Mouse (Mus musculus): ENCODE measurements around the gene Maml1. TPM values are rescaled to one million over a fixed set of nuclear protein-coding genes. Genes with fewer than 3 reads are reported as not detected.

The Maml1 gene
- polyA plus RNA-seq (2016; fragmentation: Nextera tagmentation; extraction: Ambion mirVana): 6.7 and 7.2 TPM in 2 replicates

DNA sequence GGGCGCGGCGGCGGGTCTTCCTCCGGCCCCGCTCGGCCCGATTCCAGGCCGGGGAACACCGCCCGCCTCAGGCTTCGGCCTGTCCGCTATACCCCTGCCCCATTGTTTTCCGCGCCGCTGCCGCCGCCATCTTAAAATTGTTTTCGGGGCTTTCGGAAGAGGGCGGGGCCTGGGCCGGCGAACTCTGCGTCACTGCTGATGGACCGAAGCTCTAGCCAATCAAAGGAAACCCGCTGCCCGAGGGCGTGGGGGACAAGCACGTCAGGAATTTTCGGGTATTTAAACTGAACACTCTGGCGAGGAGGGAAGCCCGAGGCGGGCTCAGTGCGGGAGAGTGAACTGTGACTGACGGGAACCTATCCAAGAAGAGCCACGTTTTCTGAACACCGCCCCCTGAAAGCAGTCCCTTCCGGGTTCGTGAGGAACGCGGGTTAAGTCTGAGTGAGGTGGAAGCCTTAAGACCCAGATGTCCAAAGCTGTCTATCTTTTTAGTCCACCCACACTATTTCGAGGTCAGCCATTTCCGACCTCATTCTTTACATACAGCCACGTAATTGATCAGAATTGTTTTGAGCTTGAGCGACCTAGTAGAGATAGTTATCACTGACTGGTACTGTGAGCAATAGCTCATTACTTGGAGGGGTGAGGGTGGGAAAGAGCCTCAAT is at the start of gene Maml1:
Gene Maml1, minus strand, starts transcription at position 122 of the 666 bp plus-strand sequence.
- H3K36me3 ChIP-seq (replicated peaks): peaks cover 66% of the 10 kb centered on the region
- peak within 1 kb of the TSS; percentile 99 for H3K27ac ChIP-seq (replicated peaks)
- no peaks in the 10 kb centered on the region for H3K27me3 ChIP-seq (replicated peaks; ENCODE audit: low read depth, poor library complexity, severe bottlenecking)
- WGBS: under 1% methylated on average over 45 of the region's 45 CpGs
- H3K4me1 ChIP-seq: peaks cover 26% of the 10 kb centered on the region
- DNase-seq (ENCODE audit: low spot score): peak; percentile 99
- H3K9me3 ChIP-seq: no peaks in the 10 kb centered on the region
- peak within 1 kb of the TSS; percentile 89 for H3K4me3 ChIP-seq

- DNase-seq (ENCODE audit: low spot score): no peak
- no peaks in the 10 kb centered on the region for H3K27me3 ChIP-seq (replicated peaks; ENCODE audit: low read depth, poor library complexity, severe bottlenecking)
- H3K4me3 ChIP-seq: no peak overlapping the region
- H3K36me3 ChIP-seq (replicated peaks): no peaks in the 10 kb centered on the region
- H3K9me3 ChIP-seq: no peaks in the 10 kb centered on the region
- no peaks in the 10 kb centered on the region for H3K4me1 ChIP-seq
- WGBS: 72% methylated on average over 4 of the region's 4 CpGs
- no peak overlapping the region for H3K27ac ChIP-seq (replicated peaks)
Observed at GRCm38 (mm10) chr11:50336891-50337290, 44.8 kb upstream of the Maml1 start.

DNA sequence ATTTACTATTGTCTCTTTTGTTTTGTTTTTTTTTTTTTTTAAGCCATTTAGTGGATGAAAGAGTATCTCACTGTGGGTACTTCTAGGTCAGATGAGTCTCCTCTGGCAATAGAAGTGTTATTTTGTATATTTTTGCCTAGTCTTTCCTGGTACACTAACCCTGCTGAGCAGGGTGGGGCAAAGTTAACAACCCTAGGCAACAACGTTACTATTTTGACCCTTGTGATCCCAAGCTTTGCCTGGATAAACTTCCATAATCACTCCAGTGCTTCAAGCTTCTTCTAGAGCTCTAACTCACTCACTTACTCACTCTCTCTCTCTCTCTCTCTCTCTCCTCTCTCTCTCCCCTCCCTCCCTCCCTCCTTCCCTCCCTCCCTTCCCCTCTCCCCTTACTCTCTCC is 44.0 kb upstream of the Maml1 start:
- no peak for DNase-seq (ENCODE audit: low spot score)
- WGBS: 58% methylated on average over 1 of the region's 1 CpGs
- Histone ChIP-seq H3K4me1 (no peaks in the 10 kb centered on the region), H3K4me3 (no peak overlapping the region), H3K36me3 (replicated peaks) (no peaks in the 10 kb centered on the region), H3K27ac (replicated peaks) (no peak overlapping the region), H3K9me3 (no peaks in the 10 kb centered on the region), H3K27me3 (replicated peaks; ENCODE audit: low read depth, poor library complexity, severe bottlenecking) (no peaks in the 10 kb centered on the region)

DNA sequence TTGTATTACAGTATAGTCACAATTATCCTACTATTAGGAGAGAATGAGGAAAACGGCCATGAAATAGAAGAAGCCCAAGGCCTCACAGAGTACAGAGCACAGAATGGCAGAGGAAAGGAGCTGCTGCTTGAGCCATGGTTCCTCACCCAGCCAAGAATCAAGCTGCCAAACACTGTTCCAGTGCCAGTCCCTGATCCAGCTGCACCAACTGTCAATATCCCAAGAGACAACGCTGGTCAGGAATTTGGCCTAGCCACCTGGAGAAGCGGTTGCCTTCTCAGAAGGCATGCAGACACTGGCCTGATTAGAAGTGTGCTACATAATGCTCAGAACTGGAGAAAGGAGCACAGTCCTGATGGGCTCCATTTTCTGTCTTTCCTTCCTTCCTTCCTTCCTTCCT is 41.1 kb upstream of the Maml1 start:
- no peak for DNase-seq (ENCODE audit: low spot score)
- no peaks in the 10 kb centered on the region for H3K27me3 ChIP-seq (replicated peaks; ENCODE audit: low read depth, poor library complexity, severe bottlenecking)
- no peaks in the 10 kb centered on the region for H3K4me1 ChIP-seq
- no peak overlapping the region for H3K4me3 ChIP-seq
- peaks cover 16% of the 10 kb centered on the region for H3K36me3 ChIP-seq (replicated peaks)
- WGBS: 87% methylated on average over 3 of the region's 3 CpGs
- H3K9me3 ChIP-seq: no peaks in the 10 kb centered on the region
- H3K27ac ChIP-seq (replicated peaks): no peak overlapping the region

- 94% methylated on average over 1 of the region's 1 CpGs for WGBS
- Histone ChIP-seq H3K36me3 (replicated peaks) (peaks cover 19% of the 10 kb centered on the region), H3K27ac (replicated peaks) (no peak overlapping the region), H3K9me3 (no peaks in the 10 kb centered on the region), H3K27me3 (replicated peaks; ENCODE audit: low read depth, poor library complexity, severe bottlenecking) (no peaks in the 10 kb centered on the region), H3K4me3 (no peak overlapping the region), H3K4me1 (peaks cover 7% of the 10 kb centered on the region)
- no peak for DNase-seq (ENCODE audit: low spot score)
Observed at GRCm38 (mm10) chr11:50329378-50329777, 37.3 kb upstream of the Maml1 start.

- Histone ChIP-seq H3K36me3 (replicated peaks) (peaks cover 19% of the 10 kb centered on the region), H3K9me3 (no peaks in the 10 kb centered on the region), H3K27ac (replicated peaks) (no peak overlapping the region), H3K4me3 (no peak overlapping the region), H3K27me3 (replicated peaks; ENCODE audit: low read depth, poor library complexity, severe bottlenecking) (no peaks in the 10 kb centered on the region), H3K4me1 (peaks cover 17% of the 10 kb centered on the region)
- WGBS: 86% methylated on average over 3 of the region's 3 CpGs
- no peak for DNase-seq (ENCODE audit: low spot score)
Observed at GRCm38 (mm10) chr11:50328075-50328625, 36.0 kb upstream of the Maml1 start.

DNA sequence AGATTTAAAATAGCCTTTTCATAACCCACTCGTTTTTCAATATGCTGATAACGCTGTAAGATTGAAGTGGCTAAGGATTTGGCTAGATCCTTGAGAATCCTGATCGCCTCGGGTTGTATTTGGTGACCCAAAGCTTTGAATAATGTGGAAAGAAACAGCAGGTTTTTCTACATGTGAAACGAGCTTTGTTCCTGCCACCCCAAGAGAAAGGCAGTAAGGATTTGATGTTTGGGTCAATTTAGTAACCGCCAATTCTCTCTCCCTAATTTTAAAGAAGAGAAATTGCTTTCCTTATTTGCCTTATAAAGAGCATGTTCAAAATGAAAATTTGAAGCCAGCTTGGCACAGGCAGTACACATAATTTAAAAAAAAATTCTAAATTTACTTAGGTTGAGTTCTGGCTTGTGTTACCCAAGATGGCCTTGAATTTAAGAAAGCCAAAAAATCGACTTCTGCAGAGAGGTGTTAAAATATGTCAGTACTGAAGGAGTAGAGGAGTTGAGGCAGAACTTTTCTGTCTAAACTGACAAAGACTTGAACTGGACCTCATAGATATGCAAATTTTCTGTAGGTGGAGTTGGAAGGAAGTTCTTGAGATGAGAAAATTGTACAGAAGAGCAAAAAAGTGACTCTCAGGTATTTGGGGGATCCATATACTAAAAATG is 34.3 kb upstream of the Maml1 start:
- peaks cover 30% of the 10 kb centered on the region for H3K36me3 ChIP-seq (replicated peaks)
- WGBS: 10% methylated on average over 7 of the region's 7 CpGs
- DNase-seq (ENCODE audit: low spot score): no peak

GRCm38 (mm10) chr11:50325496-50326301 is 33.6 kb upstream of the Maml1 start, which contains the start of gene Canx:
TSS of gene Canx (minus strand) at chr11:50325673.
- Histone ChIP-seq H3K9me3 (no peaks in the 10 kb centered on the region), H3K27me3 (replicated peaks; ENCODE audit: low read depth, poor library complexity, severe bottlenecking) (no peaks in the 10 kb centered on the region), H3K4me3 (peak within 1 kb of the TSS; percentile 98), H3K4me1 (peaks cover 30% of the 10 kb centered on the region), H3K27ac (replicated peaks) (peak within 1 kb of the TSS; percentile 98), H3K36me3 (replicated peaks) (peaks cover 30% of the 10 kb centered on the region)
- DNase-seq (ENCODE audit: low spot score): peak; percentile 99
- WGBS: under 1% methylated on average over 64 of the region's 64 CpGs

More for the DNA sequence above, 34.3 kb upstream of the Maml1 start:
- peaks cover 30% of the 10 kb centered on the region for H3K4me1 ChIP-seq
- no peaks in the 10 kb centered on the region for H3K9me3 ChIP-seq
- H3K27ac ChIP-seq (replicated peaks): peak overlapping the region; percentile 98
- peak overlapping the region; percentile 98 for H3K4me3 ChIP-seq
- H3K27me3 ChIP-seq (replicated peaks; ENCODE audit: low read depth, poor library complexity, severe bottlenecking): no peaks in the 10 kb centered on the region

DNA sequence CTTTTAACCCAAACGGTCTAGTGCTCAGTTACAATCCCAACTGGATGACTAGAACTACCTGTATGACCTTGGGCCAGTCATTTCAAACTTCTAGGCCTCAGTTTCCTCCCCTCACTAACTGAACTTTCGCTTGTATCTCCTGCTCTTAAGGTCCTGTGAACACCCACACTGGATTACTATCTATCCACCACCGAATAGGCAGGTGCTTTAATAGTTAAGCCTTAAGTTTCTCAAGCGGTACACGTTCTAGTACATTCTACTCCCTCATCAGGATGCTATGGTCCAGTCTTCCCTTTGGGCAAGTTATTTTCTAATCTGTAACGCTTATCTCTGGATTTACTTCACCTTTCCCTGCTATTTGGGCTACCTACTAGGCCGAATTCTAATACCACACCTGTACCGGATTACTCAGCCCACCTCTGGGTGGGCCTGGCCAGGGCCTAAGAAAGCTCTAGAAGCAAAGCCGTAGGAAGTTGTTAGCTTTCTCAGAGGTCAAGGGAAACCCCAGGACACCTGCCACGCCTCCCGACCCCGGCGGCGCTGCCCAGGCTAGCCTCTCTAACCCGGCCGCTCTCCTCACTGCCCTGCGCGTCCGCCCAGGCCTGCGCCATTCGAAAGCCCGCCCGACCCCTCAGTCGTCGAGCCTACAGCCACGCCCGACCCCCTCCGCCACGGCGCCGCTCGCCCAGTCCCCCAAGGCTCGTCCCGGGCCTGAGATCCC is 32.8 kb upstream of the Maml1 start:
- Histone ChIP-seq H3K4me3 (peak overlapping the region; percentile 98), H3K27me3 (replicated peaks; ENCODE audit: low read depth, poor library complexity, severe bottlenecking) (no peaks in the 10 kb centered on the region), H3K36me3 (replicated peaks) (peaks cover 36% of the 10 kb centered on the region), H3K4me1 (peaks cover 30% of the 10 kb centered on the region), H3K27ac (replicated peaks) (peak overlapping the region; percentile 98), H3K9me3 (no peaks in the 10 kb centered on the region)
- DNase-seq (ENCODE audit: low spot score): peak; percentile 10
- 2% methylated on average over 34 of the region's 34 CpGs for WGBS

DNA sequence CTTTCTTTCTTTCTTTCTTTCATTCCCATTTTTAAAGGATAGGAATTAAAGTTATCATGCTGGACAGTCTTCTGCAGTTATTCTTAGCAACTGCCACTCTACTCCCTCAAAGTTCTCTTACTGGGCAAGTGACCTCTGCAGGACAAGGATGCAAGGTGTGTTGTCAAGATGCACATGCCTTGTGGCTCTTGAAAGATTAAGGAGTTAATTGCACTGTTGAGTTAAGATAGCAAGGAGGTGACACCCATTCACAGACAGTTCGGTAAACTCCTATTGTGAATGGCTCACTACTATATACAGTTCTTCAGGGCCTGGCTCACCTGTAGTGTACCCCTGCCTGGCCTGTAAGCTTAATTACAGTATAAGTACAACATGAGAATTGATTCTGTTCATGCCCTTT is 31.7 kb upstream of the Maml1 start:
- H3K36me3 ChIP-seq (replicated peaks): peaks cover 37% of the 10 kb centered on the region
- H3K4me3 ChIP-seq: peak overlapping the region; percentile 98
- no peak for DNase-seq (ENCODE audit: low spot score)
- peaks cover 30% of the 10 kb centered on the region for H3K4me1 ChIP-seq
- H3K9me3 ChIP-seq: no peaks in the 10 kb centered on the region
- H3K27me3 ChIP-seq (replicated peaks; ENCODE audit: low read depth, poor library complexity, severe bottlenecking): no peaks in the 10 kb centered on the region
- 0 out of 2 replicates have a peak overlapping the region, but pooled peaks have one; percentile 19 for H3K27ac ChIP-seq (replicated peaks)
- 56% methylated on average over 1 of the region's 1 CpGs for WGBS

GRCm38 (mm10) chr11:50322345-50322744 is 30.2 kb upstream of the Maml1 start:
- no peak overlapping the region for H3K27ac ChIP-seq (replicated peaks)
- peaks cover 30% of the 10 kb centered on the region for H3K4me1 ChIP-seq
- 0 out of 2 replicates have a peak overlapping the region, but pooled peaks have one; percentile 17 for H3K4me3 ChIP-seq
- no peaks in the 10 kb centered on the region for H3K27me3 ChIP-seq (replicated peaks; ENCODE audit: low read depth, poor library complexity, severe bottlenecking)
- DNase-seq (ENCODE audit: low spot score): no peak
- H3K9me3 ChIP-seq: no peaks in the 10 kb centered on the region
- peaks cover 38% of the 10 kb centered on the region for H3K36me3 ChIP-seq (replicated peaks)

GRCm38 (mm10) chr11:50321239-50321638 is 29.1 kb upstream of the Maml1 start:
- Histone ChIP-seq H3K27ac (replicated peaks) (no peak overlapping the region), H3K4me1 (peaks cover 27% of the 10 kb centered on the region), H3K9me3 (no peaks in the 10 kb centered on the region), H3K36me3 (replicated peaks) (peaks cover 47% of the 10 kb centered on the region), H3K27me3 (replicated peaks; ENCODE audit: low read depth, poor library complexity, severe bottlenecking) (no peaks in the 10 kb centered on the region), H3K4me3 (no peak overlapping the region)
- 94% methylated on average over 6 of the region's 6 CpGs for WGBS
- no peak for DNase-seq (ENCODE audit: low spot score)
